In genomic region chr3:107586504-107586903, GRCm38 (mm10) we compare ENCODE assay signal across 29 mouse cellular contexts. TPM values are rescaled to one million over a fixed set of nuclear protein-coding genes. Genes with fewer than 3 reads are reported as not detected.
"Had no signal": no experiment of that assay in that cellular context is flagged by ENCODE, and none has a peak within 500 bp of the region (broad histone marks: within the 10 kb centered on the region; RNA-seq: fewer than 3 reads in every experiment).

No protein-coding gene starts in this region.

- H3K4me3 ChIP-seq: liver, embryonic 13.5 days; megakaryocyte, embryonic 14.5 days; midbrain, embryonic 10.5 days; midbrain, embryonic 13.5 days; myocyte; neural tube, embryonic 13.5 days had no signal

- H3K36me3 ChIP-seq: liver, embryonic 13.5 days; midbrain, embryonic 10.5 days; midbrain, embryonic 13.5 days; neural tube, embryonic 13.5 days had no signal

- H3K4me2 ChIP-seq: liver, embryonic 13.5 days; midbrain, embryonic 13.5 days; neural tube, embryonic 13.5 days had no signal

- H3K9ac ChIP-seq: liver, embryonic 13.5 days; midbrain, embryonic 13.5 days; neural tube, embryonic 13.5 days had no signal

- DNase-seq: kidney, adult 18-20 months; kidney, adult 9 months; kidney, postnatal 14 days; kidney, postnatal 4 days; liver, embryonic 13.5 days; lung, adult 2 months; retina, postnatal 1 day; thymus, adult 18-20 months; thymus, postnatal 14 days; thymus, postnatal 4 days had no signal

- ATAC-seq: lung, postnatal 0 days; midbrain, embryonic 13.5 days; midbrain, embryonic 16.5 days had no signal

- H3K27ac ChIP-seq: liver, embryonic 13.5 days; midbrain, embryonic 10.5 days; midbrain, embryonic 13.5 days; neural tube, embryonic 13.5 days; stomach, postnatal 0 days had no signal

- H3K9me3 ChIP-seq: liver, embryonic 13.5 days; megakaryocyte, embryonic 14.5 days; midbrain, embryonic 10.5 days; midbrain, embryonic 13.5 days; neural tube, embryonic 13.5 days had no signal

RNA-seq across cellular contexts. Expression of gene Alx3, which starts 8.3 kb away (rescaled TPM):
- total RNA-seq: liver, adult 2 months; monocyte, adult 5-6 weeks; neutrophil, adult 5-6 weeks had no signal
- polyA plus RNA-seq: kidney, embryonic 16.5 days; liver, adult 2 months; lung, adult 2 months; lung, postnatal 0 days; myocyte; neural tube, embryonic 13.5 days; stomach, embryonic 14.5 days; stomach, postnatal 0 days had no signal

RNA-seq across cellular contexts. Expression of gene Ubl4b, which starts 31.6 kb away (rescaled TPM):
- total RNA-seq: layer of hippocampus, adult 18-20 months; layer of hippocampus, postnatal 14 days; liver, adult 2 months; monocyte, adult 5-6 weeks; neutrophil, adult 5-6 weeks had no signal
- polyA plus RNA-seq: kidney, embryonic 16.5 days; liver, adult 2 months; liver, embryonic 13.5 days; liver, embryonic 16.5 days; lung, adult 2 months; lung, postnatal 0 days; midbrain, embryonic 10.5 days; midbrain, embryonic 13.5 days; midbrain, embryonic 16.5 days; myocyte; neural tube, embryonic 13.5 days; stomach, embryonic 14.5 days; stomach, postnatal 0 days had no signal

RNA-seq across cellular contexts. Expression of gene Gm10961, which starts 44.6 kb away (rescaled TPM):
- total RNA-seq: layer of hippocampus, adult 18-20 months; layer of hippocampus, postnatal 14 days; left cerebral cortex, postnatal 25 days; liver, adult 2 months; monocyte, adult 5-6 weeks; neutrophil, adult 5-6 weeks had no signal
- polyA plus RNA-seq: kidney, embryonic 16.5 days; limb, embryonic 11.5 days; limb, embryonic 14.5 days; liver, adult 2 months; liver, embryonic 13.5 days; liver, embryonic 16.5 days; lung, adult 2 months; lung, postnatal 0 days; midbrain, embryonic 10.5 days; midbrain, embryonic 13.5 days; midbrain, embryonic 16.5 days; myocyte; neural tube, embryonic 13.5 days; stomach, embryonic 14.5 days; stomach, postnatal 0 days had no signal
